Mouse (Mus musculus) induced T-regulatory cell, adult 2 months (primary cell): Measurements from ENCODE around the gene Xpo4.

Source experiments
- DNase-seq: peaks from one replicate; pipeline ENCODE4 v3.0.0-alpha.2; 2012; ENCODE audit warnings: low read depth

Gene Xpo4

GRCm38 (mm10) chr14:57607500-57607899 lies 57.7 kb downstream of the Xpo4 start:
- no peak for DNase-seq

DNA sequence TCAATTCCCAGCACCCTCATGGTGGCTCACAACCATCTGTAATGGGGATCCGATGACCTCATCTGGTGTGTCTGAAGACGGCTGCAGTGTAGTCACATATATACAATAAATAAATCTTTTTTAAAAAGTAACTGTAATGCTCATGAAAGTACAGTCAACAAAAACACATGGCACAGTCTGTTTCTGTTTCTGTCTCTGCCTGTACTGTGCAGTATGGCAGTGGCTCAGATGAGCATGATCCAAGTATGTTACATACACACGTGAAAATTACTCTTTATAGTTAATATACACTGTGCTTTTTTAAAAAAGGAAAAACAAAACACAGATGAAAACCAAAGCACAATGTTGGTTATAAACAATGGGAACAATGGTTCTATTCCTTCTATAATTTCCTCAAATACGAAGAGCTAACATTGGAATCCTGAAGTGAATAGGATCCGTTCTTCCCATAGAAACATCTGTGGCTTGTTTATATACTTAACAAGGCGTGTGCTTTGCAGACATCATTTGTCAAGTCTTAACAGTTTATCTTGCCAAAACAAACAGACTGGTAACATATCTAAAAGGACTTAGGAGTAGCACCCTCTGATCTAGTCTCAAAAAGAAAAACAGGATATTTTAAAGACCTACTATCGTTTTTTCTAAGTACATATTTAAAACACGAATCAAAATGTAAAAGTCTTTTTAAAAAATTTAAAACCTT lies 58.4 kb downstream of the Xpo4 start:
- DNase-seq, result no peak

- peak; percentile 26 for DNase-seq
These were observed 72.0 kb downstream of the Xpo4 start for GRCm38 (mm10) chr14:57593279-57593678.

- DNase-seq, result no peak
These were observed 73.4 kb downstream of the Xpo4 start for GRCm38 (mm10) chr14:57591830-57592229.

GRCm38 (mm10) chr14:57576364-57577060 lies 88.7 kb downstream of the Xpo4 start:
- no peak for DNase-seq

DNA sequence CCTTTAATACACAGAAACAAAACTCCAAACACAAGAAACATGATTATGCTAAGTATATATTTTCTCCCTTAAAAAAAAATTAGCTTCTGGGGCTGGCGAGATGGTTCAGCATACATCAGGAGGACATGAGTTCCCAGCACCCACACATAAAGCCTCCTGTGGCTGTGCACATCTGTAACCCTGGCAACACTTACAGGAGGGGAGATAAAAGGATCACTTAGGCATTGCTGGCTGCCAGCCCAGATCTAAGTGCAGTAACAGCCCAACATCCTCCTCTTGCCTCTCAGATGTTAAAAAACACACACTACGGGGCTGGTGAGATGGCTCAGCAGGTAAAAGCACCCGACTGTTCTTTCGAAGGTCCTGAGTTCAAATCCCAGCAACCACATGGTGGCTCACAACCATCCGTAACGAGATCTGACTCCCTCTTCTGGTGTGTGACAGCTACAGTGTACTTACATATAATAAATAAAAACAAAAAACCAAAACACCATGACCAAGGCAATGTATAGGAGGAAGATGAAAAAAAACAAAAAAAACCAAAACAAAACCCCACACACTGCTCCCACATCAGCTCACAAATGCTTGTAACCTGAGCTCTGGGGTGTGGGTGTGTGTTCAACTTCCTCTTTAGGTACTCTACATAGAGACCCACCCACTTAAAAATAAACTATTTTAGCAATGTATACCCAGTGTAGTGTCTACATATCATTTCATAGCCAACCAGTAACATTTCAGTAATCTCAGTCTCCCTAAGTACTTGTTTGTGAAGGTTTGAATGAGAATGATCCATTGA lies 90.2 kb downstream of the Xpo4 start:
- DNase-seq, result no peak

DNA sequence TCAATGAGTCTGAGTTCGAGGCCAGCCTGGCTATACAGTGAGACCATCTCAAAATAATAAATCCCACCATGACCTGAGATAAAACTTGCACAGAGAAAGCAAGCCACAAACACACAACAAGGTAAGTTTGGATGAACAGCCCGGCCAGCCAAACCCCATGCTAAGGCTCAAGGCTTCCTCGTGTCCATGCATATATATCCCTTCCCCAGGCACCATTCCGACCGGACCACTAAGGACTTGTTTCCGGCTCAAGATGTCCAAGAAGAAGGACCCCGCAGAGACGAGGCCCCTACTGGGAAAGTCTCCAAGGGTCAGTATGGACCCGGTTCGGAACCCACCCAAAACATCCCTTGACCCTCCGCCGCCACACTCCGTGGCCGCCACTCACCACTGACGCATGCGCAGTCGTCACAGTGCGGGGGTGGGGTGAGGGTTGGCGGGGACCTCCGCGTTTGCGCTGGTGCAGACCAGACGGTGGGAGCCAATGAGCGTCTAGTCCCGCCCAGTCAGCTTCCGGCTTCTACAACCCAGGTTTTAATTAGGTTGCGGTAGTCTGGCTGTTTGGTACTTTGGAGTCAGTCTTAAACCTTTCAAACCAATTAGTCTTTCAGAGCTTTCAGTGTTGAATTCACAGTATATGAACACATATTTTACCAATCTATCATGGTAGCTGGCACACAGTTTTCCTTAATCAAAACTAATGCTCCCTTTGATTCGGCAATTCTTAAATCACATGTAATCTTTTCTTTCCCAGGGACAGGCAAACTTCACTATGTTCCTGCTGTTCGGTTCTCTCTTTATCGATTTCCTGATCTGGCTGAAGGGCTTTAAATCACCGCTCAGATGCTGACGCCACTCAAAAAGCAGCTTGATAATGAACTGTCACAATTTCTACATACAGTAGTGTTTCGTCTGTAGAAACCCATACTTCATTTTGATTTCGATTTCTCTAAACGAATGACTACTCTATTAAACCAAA lies 93.8 kb downstream of the Xpo4 start, which contains the start of gene Eef1akmt1:
TSS of gene Eef1akmt1 (minus strand) at position 458 of the 979 bp plus-strand sequence.
- peak; percentile 97 for DNase-seq

GRCm38 (mm10) chr14:57565626-57566025 lies 99.6 kb downstream of the Xpo4 start:
- no peak for DNase-seq

DNA sequence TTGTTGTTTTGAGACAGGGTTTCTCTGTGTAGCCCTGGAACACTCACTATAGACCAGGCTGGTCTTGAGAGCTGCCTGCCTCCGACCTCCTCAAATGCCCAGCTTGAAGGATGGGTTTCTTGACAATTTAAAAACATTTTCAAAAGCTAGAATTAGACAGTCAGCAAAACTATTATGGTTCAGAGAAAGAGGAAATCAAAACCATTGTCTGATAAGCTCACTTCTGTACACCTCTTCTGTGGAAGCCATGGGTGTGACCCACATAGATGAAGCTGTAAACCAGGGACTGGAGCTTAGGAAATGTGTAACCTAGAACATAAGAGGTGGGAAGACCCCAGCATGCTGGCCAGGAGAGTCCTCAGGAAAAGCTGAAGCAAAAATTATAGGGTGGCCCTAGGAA lies 108.3 kb downstream of the Xpo4 start:
- DNase-seq, result no peak

GRCm38 (mm10) chr14:57555471-57556070 lies 109.7 kb downstream of the Xpo4 start:
- no peak for DNase-seq

GRCm38 (mm10) chr14:57554434-57554833 lies 110.8 kb downstream of the Xpo4 start:
- DNase-seq, result no peak

DNA sequence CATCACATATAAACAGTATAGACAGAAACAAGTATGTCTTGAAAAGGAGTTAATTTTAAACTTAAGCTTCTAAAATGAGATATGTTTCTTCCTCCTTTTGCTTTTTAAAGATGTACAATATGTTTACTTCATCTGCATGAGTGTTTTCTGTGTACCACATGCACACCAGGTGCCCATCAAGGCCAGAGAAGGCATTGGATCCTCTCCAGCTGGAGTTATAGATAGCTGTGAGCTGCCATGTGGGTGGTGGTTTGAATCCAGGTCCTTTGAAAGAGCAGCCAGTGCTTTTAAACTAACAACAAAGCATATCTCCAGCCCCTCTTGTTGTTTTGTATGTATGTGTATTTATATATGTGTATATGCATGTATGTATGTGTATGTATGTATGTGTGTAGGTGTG lies 112.3 kb downstream of the Xpo4 start:
- DNase-seq, result no peak

DNA sequence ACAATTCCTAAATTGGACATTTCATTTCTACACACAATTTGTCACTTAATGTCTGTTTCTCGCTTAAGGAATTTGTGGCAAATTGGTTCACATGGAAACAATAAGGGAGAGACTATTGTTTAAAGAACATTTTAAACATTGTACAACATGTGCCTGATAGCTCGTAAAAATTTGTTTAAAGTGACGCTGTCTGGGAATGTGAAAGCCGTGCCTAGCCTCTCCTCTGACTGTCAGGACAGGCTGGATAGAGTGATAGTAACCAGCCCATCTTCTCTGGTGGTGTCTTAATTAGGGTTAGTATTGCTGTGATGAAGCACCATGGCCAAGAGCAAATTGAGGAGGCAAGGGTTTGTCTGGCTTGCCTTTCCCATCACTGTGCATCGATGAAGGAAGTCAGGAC lies 118.2 kb downstream of the Xpo4 start:
- DNase-seq, result no peak

DNA sequence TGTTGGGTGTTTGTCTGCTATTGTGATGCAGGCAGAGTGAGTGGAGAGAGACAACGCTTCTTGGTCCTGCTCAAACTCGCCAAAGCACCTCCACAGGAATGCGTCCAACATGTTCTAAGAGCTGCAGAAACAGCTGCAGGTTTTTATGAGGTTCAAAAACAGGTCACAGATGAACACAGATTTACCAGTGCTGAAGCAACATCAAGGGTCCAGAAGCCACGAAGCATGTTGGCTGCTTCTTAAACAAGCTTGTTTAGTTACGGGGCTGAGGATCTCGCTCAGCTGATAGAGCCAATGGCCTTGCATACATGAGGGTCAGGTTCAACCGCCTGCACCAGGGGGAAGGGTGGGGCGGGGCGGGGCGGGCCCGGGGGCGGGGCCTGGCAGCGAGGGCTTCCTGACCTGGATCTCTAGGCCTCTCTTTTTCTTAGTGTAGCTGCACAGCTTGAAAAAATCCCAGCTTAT lies 118.6 kb downstream of the Xpo4 start:
- DNase-seq, result no peak

DNA sequence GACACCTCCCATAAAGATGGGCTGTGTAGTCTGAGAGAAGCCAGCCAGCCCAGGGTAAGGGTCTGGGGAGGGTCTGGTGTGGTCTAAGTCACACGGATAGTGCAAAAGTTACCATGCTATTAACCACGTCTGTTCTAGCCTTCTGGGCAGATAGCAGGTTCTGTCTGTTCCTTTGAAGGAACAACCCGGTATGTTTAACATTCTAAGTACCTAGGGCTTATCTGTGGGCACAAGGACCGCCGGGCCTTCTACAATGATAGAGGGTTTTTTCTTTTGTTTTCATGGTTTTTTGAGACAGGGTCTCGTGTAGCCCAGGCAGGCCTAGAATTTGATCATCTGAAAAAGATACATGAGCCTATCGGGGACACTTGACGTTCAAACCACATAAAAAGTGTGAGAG lies 119.1 kb downstream of the Xpo4 start:
- no peak for DNase-seq

- DNase-seq, result no peak
These were observed 119.7 kb downstream of the Xpo4 start for GRCm38 (mm10) chr14:57545526-57545925.

DNA sequence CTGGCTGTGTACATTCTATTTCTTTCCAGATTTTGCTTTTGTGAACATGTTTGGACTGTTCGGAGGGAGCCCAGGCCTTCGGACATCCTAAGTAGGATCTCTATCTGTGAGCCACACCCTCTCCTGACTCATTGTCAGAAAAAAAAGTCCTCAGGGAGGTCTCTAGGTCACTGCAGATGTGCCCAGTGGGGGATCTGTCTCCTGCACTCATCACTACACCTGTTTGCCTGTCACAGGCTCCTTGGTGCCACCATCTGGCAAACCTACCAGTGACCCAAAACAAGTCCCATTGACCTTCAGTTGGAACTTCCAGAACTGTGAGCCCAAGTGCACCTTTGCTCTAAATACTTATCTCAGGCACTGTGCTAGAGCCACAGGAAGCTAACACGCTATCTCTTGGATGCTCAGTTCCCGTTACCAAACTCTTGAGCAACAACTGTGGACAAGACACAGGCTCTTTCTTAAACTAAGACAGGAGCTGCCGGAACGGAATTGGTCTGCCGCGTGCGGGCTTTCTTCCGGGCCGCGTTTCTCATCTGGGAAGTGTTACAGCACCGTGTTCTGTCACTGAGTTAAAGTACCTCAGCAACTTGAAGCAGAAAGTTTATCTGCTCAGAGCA lies 121.7 kb downstream of the Xpo4 start:
- DNase-seq, result no peak

GRCm38 (mm10) chr14:57542231-57542630 lies 123.0 kb downstream of the Xpo4 start:
- DNase-seq, result peak; percentile 15

DNA sequence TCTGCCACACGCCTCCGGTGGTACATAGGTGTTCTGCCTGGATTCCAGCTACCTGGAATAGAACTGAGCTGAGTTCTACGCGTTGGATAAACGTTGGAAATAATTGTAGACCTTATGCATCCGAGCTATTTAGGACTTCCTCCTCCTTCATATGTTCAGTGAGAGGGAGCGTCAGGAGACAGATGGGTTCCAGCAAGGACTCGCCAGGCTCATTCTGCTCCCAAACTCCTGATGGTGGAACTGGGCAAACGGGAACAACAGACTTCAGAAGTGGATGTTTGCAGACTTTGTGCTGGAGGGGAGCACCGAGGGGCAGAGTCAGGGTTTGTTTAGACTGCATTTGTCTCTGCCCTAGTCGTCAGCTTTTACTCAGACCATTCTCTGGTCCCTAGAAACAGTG lies 124.5 kb downstream of the Xpo4 start:
- DNase-seq, result no peak

- DNase-seq, result no peak
These were observed 127.8 kb downstream of the Xpo4 start for GRCm38 (mm10) chr14:57537261-57538015.
